Mouse (Mus musculus): ENCODE data around the gene Tomm40l.

Gene Tomm40l

DNA sequence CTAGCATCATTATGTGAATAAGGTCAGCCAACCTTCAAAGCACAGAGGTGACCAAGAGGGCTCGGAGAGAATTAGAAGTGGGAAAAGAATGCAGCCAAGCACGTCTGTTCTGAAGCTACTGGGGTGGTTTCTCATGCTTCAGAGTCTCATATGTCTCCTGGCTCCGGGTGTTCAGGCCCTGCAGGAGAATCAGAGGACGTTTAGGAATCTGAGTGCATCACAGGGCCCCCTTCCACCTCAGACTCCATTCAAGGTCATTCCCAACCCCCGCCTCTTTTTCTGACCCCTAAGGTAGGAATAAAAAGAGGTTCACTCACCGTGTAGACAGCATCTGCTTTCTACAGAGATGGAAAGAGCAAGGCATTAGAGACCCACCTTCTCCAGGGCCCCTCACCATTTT, 7.4 kb upstream of the Tomm40l start:
- in situ Hi-C loops (cut with MboI, MseI): no loop called here

- in situ Hi-C loops (cut with MboI, MseI): no loop called here
These were observed 5.6 kb upstream of the Tomm40l start for GRCm38 (mm10) chr1:171227879-171228278.

DNA sequence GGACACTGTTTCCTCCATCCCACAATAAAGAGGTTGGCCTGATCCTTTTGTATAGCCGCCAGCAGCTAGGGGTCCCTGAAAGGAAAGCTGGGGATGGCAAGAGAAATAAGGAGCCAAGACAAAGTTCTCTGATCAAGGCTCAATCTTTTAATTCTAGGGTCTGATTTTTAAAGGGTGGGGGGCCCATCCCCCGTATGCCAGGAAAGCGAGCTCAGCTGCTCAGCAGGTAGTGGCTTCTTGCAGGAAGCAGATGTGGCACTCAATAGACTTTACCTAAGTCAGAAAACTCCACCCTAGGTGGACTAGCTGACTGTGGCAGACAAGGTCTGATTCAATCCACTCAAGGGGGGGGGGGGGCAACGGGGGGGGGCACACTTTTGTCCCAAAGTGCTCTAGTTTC, 4.5 kb upstream of the Tomm40l start:
- in situ Hi-C loops (cut with MboI, MseI): no loop called here

GRCm38 (mm10) chr1:171224857-171225256, 2.5 kb upstream of the Tomm40l start, which contains the start of gene Apoa2:
Apoa2 (plus strand) TSS chr1:171225054.
- in situ Hi-C loops (cut with MboI, MseI): loop anchor here (5.0 kb wide), 1 partner anchor 108 kb away; no protein-coding TSS in a partner anchor

GRCm38 (mm10) chr1:171223796-171224195, 1.5 kb upstream of the Tomm40l start:
- in situ Hi-C loops (cut with MboI, MseI): loop anchor here (5.0 kb wide), 1 partner anchor 106 kb away; no protein-coding TSS in a partner anchor

- in situ Hi-C loops (cut with MboI, MseI): loop anchor here (5.0 kb wide), 1 partner anchor 106 kb away; no protein-coding TSS in a partner anchor
These were observed 854 bp upstream of the Tomm40l start for GRCm38 (mm10) chr1:171223168-171223567.

DNA sequence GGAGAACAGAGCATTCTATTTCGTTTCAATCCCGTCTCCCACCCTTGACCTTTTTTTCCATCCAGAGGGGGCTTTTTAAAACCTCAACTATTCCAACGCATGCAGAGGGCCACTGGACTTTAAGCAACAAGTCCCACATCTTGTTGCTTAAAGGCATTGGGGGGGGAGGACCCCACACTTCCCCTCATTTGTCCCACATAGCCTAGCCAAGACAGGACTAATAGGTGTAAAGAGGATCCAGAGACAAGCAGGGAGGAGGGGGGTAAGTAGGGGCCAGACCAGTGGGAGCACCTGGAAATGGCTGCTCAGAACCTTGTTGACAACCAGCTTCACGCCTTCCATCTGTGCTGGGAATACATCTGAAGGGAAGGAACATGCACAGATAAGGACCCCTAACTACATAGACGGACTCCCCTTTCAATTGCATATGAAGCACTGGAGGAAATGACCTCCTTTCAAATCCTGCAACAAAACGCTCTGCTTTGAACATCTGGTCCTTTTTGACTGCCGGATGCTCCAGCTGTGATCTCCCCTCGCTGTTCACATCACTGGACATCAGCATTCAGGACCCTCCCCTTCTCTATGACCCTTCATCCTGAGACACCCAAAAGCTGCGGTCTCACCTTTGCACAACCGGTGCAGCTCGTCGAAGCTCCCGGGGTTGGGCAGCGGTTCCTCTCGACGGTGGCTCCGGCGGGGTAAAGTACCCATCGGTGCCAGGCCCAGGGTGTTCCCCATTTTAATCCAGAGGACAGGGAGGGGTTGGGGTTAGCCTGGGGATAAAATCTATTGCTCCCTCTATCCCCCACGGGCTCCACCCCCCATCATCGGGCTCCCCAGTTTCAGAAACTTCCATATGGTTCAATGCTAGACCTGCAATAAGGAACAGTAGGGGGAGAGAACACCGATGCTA, 777 bp downstream of the Tomm40l start:
- in situ Hi-C loops (cut with MboI, MseI): loop anchor here (5.0 kb wide), 1 partner anchor 104 kb away; no protein-coding TSS in a partner anchor

DNA sequence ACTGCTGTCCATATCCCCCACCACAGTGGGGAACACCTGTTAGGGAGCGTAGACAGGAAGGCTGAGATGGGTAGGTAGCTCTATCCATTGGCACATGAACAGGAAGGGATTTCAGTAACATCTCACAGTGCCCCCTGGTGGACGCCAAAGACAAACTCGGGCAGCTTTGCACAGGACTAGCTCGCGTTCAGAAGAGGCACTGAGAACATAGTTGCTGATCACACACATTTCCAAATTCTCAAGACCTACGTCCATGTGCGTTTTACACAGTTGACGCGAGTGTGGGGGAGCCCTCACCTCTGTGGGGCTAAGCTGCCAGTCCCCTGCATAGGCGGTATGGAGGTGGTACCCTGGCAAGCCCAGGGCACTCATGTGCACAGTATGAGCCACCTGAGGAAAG, 1.4 kb downstream of the Tomm40l start:
- in situ Hi-C loops (cut with MboI, MseI): loop anchor here (5.0 kb wide), 1 partner anchor 104 kb away; no protein-coding TSS in a partner anchor

DNA sequence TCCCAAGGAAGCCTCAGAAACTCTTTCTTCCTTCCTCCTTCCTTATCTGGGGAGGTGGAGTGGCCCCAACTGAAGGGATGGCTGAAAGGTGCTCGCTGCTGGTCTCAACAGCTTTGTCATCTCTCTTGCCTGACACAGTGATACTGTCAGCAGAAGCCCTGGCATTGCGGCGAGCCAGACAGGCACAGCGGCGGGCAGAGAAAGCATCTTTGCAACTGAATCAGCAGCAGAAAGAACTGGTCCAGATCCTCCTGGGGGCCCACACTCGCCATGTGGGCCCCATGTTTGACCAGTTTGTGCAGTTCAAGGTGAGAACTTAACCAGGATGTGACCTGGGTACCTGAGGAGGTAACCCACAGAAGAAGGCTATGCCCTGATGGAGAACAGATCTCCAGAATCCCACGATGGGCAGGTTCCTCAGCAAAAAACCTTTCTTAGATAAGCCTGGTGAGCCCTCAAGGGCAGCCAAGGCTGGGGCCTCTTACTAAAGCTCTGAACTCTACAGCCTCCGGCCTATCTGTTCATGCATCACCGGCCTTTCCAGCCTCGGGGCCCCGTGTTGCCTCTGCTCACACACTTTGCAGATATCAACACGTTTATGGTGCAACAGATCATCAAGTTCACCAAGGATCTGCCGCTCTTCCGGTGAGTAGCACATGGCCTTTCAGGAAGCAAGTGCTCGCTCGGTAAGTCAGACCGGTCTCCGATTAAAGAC, 5.9 kb downstream of the Tomm40l start:
- in situ Hi-C loops (cut with MboI, MseI): loop anchor here (5.0 kb wide), 1 partner anchor 79 kb away; no protein-coding TSS in a partner anchor

GRCm38 (mm10) chr1:171213801-171214496, 8.4 kb downstream of the Tomm40l start, which contains the start of gene Nr1i3:
Nr1i3 (plus strand) TSS chr1:171213970.
- in situ Hi-C loops (cut with MboI, MseI): no loop called here

- in situ Hi-C loops (cut with MboI, MseI): no loop called here
These were observed 9.5 kb downstream of the Tomm40l start for GRCm38 (mm10) chr1:171212854-171213253.

GRCm38 (mm10) chr1:171209409-171209808, 12.9 kb downstream of the Tomm40l start:
- in situ Hi-C loops (cut with MboI, MseI): no loop called here

DNA sequence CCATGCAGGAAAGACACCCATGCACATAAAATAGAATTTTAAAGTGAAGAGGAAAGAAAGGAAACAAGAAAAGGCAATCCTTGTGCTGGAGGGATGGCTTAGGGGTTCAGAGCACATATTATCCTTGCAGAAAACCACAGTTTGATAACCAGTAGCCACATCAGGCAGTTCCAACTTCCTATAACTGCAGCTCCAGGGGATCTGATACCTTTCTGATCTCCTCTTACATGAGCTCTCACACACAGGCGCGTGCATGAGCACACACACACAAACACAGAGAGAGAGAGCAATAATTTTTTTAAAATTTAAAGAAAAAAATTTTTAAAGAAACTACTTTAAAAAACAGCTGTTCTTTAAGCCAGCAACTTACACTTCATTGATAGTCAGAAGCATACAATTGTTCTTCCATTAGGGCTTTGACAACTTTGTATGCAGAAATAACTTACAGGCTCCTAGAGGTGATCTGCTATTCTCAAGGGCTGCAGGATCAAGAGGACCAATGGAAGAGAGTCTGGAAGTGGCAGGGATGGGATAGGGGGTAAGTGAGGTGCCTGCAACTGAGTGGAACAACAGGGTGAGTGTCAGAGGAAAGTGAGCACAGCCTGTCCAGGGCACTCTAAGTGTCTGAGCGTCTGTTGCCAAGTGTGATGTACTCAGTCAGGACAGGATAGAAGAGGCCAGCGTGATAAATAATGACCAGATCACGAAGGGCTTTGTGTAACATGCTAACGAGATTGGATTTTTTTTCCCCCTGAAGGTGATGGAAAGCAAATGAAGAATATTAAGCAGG, 16.4 kb downstream of the Tomm40l start:
- in situ Hi-C loops (cut with MboI, MseI): no loop called here

GRCm38 (mm10) chr1:171204249-171204644, 18.1 kb downstream of the Tomm40l start:
- in situ Hi-C loops (cut with MboI, MseI): no loop called here

DNA sequence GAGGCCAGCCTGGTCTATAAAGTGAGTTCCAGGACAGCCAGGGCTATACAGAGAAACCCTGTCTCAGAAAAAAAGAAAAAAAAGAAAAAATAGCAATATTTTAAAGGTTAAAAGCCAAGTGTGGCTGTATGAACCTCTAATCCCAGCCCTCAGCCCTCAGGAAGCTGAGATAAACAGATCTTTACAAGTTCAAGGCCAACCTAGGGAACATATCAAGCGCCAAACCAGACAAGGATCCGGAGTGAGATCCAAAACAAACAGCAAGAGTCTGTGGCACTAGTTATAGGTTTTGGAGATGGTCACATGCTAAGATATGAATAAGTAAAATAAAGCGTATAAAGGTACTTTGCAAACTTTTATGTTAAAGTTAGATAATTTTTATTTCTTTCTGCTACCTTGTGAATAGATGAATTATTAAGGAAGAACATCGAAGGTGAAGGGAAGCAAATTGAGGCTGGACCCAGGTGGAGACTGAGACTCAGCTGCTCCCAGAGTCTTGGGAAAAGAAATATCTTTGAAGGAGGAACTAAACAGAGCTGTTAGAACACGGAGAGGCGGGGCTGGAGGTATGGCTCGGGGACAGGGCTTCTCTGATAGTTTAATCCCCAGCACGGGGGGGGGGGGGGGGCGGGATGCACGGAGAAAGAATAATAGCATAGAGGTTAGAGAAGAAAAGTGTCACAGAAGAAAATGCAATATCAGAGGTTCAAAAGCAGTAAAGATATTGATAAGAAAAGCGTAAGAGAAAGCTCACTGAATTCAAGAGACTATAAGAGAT, 18.7 kb downstream of the Tomm40l start:
- in situ Hi-C loops (cut with MboI, MseI): no loop called here

- in situ Hi-C loops (cut with MboI, MseI): no loop called here
These were observed 21.5 kb downstream of the Tomm40l start for GRCm38 (mm10) chr1:171200769-171201168.

DNA sequence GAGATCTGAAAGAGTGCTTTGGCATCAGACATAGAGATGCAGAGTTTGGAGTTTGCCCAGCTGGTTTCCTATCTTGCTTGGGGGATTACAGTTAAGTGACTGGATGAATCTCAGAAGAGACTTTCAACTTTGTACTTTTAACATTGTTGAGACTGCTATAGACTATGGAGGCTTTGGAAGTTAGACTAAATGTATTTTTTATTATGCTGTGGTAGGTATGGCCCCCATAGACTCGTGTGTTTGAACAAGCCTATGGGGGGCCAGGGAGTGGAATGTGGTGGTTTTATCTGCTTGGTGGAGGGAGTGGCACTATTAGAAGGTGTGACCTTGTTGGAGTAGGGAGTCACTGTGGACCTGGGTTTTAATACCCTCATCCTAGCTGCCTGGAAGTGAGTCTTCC, 22.8 kb downstream of the Tomm40l start:
- in situ Hi-C loops (cut with MboI, MseI): no loop called here

GRCm38 (mm10) chr1:171195887-171196397, 26.4 kb downstream of the Tomm40l start, which contains the start of gene Pcp4l1:
Pcp4l1 (minus strand) TSS chr1:171196268.
- in situ Hi-C loops (cut with MboI, MseI): no loop called here

GRCm38 (mm10) chr1:171195046-171195822, 27.1 kb downstream of the Tomm40l start:
- in situ Hi-C loops (cut with MboI, MseI): no loop called here
